Comparison of ENCODE assay signal across 1 mouse cellular context in the genomic region with DNA sequence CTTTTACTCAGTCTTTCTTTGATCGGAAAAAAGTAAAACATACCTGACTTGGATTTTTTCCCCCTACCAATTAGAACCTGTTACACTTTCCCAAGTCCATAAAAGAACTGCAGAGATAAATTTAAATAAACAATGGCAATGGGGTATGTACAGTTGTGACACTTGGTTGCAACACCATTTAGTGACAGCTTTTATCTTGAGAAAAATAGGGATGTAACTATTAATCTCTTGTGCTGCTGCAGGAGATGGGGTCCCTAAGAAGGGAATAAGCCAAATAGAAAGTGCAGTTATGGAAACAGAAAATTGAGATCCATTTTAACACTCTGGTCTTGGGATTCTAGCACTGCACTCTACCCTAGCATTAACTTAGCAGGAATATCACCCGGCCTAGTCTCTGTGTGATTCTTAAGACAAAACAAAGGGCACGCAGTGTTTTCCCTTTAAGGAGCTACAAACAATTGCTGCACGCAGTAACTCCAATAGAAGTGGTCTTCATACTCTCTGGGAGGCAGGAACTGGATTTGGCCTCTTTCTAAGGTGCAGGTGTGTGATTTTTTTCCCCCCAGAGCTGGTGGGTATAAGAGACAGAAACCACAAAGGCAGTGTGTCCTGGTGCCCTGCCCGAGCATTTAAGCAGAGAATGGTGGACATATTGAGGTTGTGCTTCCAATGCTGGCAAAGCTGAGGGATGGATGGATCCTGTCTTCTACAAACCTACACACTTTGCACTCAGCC.
TF ChIP-seq lines count a peak whose summit lies in the region.

No protein-coding gene starts in this region.

TF ChIP-seq in MEL, 35 proteins besides CTCF, POLR2A, EP300 and RAD21 (continued from another document):
- TF ChIP-seq ETS1 (IDR thresholded peaks at IDR 0.05; ENCODE audit: low read depth, low read length) (peak; percentile 52; the same call in 1 of the 2 replicates), MYC (IDR thresholded peaks at IDR 0.05; ENCODE audit: low read depth, low read length) (no peak; the same call in 1 of the 2 replicates), CHD1 (IDR thresholded peaks at IDR 0.05; ENCODE audit: low read depth, low read length) (peak; percentile 83; the same call in 1 of the 2 replicates)
